Mouse (Mus musculus): ENCODE measurements around the gene Gm38431. TPM values are rescaled to one million over a fixed set of nuclear protein-coding genes. Genes with fewer than 3 reads are reported as not detected.

The Gm38431 gene
- total RNA-seq, 2 experiments from 2014 or later: 0.35 to 0.67 TPM

Small RNAs within 50 kb of the gene (microRNA-seq; reads per million reads assigned to microRNA genes)
- gene Mir1900 (ENCODE audit: borderline replicate concordance in 2 of 2) (0 reads per million in 2 experiments), gene Mir7082 (ENCODE audit: borderline replicate concordance in 2 of 2) (0 to 0.26 reads per million in 2 experiments)

Other genes starting within 250 kb of the Gm38431 start
- 1 to 10 TPM; 1.7 to 2.7 TPM for gene A230050P20Rik, start 223.4 kb downstream of the Gm38431 start, total RNA-seq (2021)
- 1 to 10 TPM; 4.1 to 4.6 TPM for gene Angptl6, start 212.3 kb downstream of the Gm38431 start, total RNA-seq (2021)
- 1 to 10 TPM; 7.4 to 7.7 TPM for gene Ppan, start 203.8 kb downstream of the Gm38431 start, total RNA-seq (2021)
- gene Eif3g, start 193.4 kb downstream of the Gm38431 start, total RNA-seq (2021): 100 to 1,000 TPM in 1 of 2 experiments, 10 to 100 TPM in 1; 90.9 to 101 TPM
- 10 to 100 TPM in 1 of 2 experiments, 1 to 10 TPM in 1; 6.5 to 10.5 TPM for gene Dnmt1, start 132.1 kb downstream of the Gm38431 start, total RNA-seq (2021)
- 1 to 10 TPM; 2.3 to 3.6 TPM for gene S1pr2, start 115.2 kb downstream of the Gm38431 start, total RNA-seq (2021)
- 10 to 100 TPM; 61.9 to 62.8 TPM for gene Mrpl4, start 89.3 kb downstream of the Gm38431 start, total RNA-seq (2021)
- gene Icam1, start 76.0 kb downstream of the Gm38431 start, total RNA-seq (2021): 1 to 10 TPM; 1.6 to 3.0 TPM
- gene Icam4, start 62.6 kb downstream of the Gm38431 start, total RNA-seq (2021): 1 to 10 TPM; 1.0 to 1.6 TPM
- not detected for gene Icam5, start 59.9 kb downstream of the Gm38431 start, total RNA-seq (2021)
- not detected for gene Zglp1, start 24.9 kb downstream of the Gm38431 start, total RNA-seq (2021)
- under 1 TPM in 1 of 2 experiments, not detected in 1; 0.27 TPM for gene Gm49373, start 18.9 kb downstream of the Gm38431 start, total RNA-seq (2021)
- gene Fdx1l, start 18.4 kb downstream of the Gm38431 start, total RNA-seq (2021): 10 to 100 TPM; 34.7 to 35.4 TPM
- gene Raver1, start within 50 bp of the Gm38431 start, total RNA-seq (2021): 10 to 100 TPM; 15.2 to 17.0 TPM
- 1 to 10 TPM; 4.7 to 5.8 TPM for gene Tyk2, start 39.2 kb upstream of the Gm38431 start, total RNA-seq (2021)
- gene Cdc37, start 58.0 kb upstream of the Gm38431 start, total RNA-seq (2021): 100 to 1,000 TPM; 120 to 126 TPM
- gene Pde4a, start 73.7 kb upstream of the Gm38431 start, total RNA-seq (2021): 10 to 100 TPM; 44.6 to 46.7 TPM
- gene Keap1, start 147.4 kb upstream of the Gm38431 start, total RNA-seq (2021): 10 to 100 TPM; 55.0 to 56.3 TPM
- gene S1pr5, start 156.4 kb upstream of the Gm38431 start, total RNA-seq (2021): under 1 TPM; 0.13 to 0.16 TPM
- gene Atg4d, start 173.3 kb upstream of the Gm38431 start, total RNA-seq (2021): 10 to 100 TPM; 60.5 to 63.9 TPM
- 1 to 10 TPM; 8.3 to 8.5 TPM for gene Kri1, start 196.0 kb upstream of the Gm38431 start, total RNA-seq (2021)
- gene Cdkn2d, start 199.4 kb upstream of the Gm38431 start, total RNA-seq (2021): 1 to 10 TPM; 7.4 to 9.1 TPM
- gene Ap1m2, start 220.3 kb upstream of the Gm38431 start, total RNA-seq (2021): not detected
- 100 to 1,000 TPM; 117 to 128 TPM for gene Slc44a2, start 228.7 kb upstream of the Gm38431 start, total RNA-seq (2021)

Measured in gastrocnemius, postnatal 25 days (tissue).